Mouse (Mus musculus): ENCODE measurements around the gene Nudt7.

DNA sequence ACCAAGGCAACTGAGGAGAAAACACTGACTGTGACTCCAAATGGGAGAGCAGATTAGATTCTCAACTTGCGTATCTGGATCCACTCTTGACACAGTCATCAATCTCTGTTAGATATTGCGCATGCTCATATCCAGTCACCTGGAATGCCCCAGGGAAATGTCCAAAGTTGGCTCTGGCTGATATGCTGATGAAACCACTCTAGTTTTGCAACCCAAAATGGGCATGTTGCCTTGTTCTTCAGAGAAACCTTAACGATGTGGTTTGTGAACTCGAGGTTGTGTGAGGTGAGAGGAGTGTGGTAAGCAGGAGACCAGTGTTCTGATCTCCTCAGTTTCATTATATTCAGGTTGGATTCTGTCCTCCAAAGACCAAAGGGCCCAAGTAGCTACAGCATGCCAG lies 38.8 kb upstream of the Nudt7 start:
- no peak for TF ChIP-seq CTCF (IDR thresholded peaks at IDR 0.05; ENCODE audit: low read depth, low read length)
- TF ChIP-seq POLR2A (IDR thresholded peaks at IDR 0.05; ENCODE audit: insufficient read depth, low read length): no peak

Measured in ES-Bruce4 (cell line).